20 mouse cellular contexts compared by ENCODE assay signal in genomic region chr11:16611741-16612140, GRCm38 (mm10).
A peak's percentile ranks its signal among the peaks of the same experiment; 100 is the strongest.
DNase-seq lines count a peak whose midpoint lies in the region; ATAC-seq lines count a peak whose summit lies in the region.
"Had no signal": no experiment of that assay in that cellular context is flagged by ENCODE, and none has a peak within 500 bp of the region (broad histone marks: within the 10 kb centered on the region; RNA-seq: fewer than 3 reads in every experiment).

No protein-coding gene starts in this region.

- 38% methylated on average over 2 of the region's 2 CpGs for WGBS in embryonic facial prominence, embryonic 12.5 days
- 57% methylated on average over 2 of the region's 2 CpGs for WGBS in embryonic facial prominence, embryonic 10.5 days
- WGBS in embryonic facial prominence, embryonic 14.5 days = 29% methylated on average over 2 of the region's 2 CpGs
- WGBS in limb, embryonic 13.5 days = 54% methylated on average over 2 of the region's 2 CpGs

- H3K27ac ChIP-seq in embryonic facial prominence, embryonic 12.5 days = 0 out of 2 replicates have a peak overlapping the region, but pooled peaks have one; percentile 31
- H3K27ac ChIP-seq in embryonic facial prominence, embryonic 10.5 days (replicated peaks) = no peak overlapping the region
- H3K27ac ChIP-seq in embryonic facial prominence, embryonic 14.5 days (replicated peaks; ENCODE audit: low read depth, low read length) = 0 out of 2 replicates have a peak overlapping the region, but pooled peaks have one; percentile 46
- peak overlapping the region; percentile 44; the same call in 1 of the 2 replicates for H3K27ac ChIP-seq in limb, embryonic 13.5 days
- H3K27ac ChIP-seq: forebrain, embryonic 13.5 days; heart, adult 2 months; heart, embryonic 15.5 days; hindbrain, embryonic 13.5 days; hindbrain, postnatal 0 days had no signal

- DNase-seq in embryonic facial prominence, embryonic 10.5 days (ENCODE audit: low spot score) = no peak
- peak; percentile 70 for DNase-seq in embryonic facial prominence, embryonic 14.5 days (ENCODE audit: low spot score)
- DNase-seq in adrenal gland, postnatal 25 days = no peak
- no peak for DNase-seq in kidney, postnatal 36 days
- no peak for DNase-seq in left cerebral cortex, adult 18-20 months (ENCODE audit: low spot score in 2 of 2)
- DNase-seq: adrenal gland, adult 8-10 months; cerebellum, adult 11-12 months; cerebellum, adult 9-10 months; cerebellum, postnatal 25 days; forebrain, postnatal 0 days; gastrocnemius, postnatal 14 days; heart, adult 2 months; heart, postnatal 14 days had no signal

- ATAC-seq in embryonic facial prominence, embryonic 12.5 days (ENCODE audit: insufficient number of reproducible peaks, insufficient read depth, low FRiP score, low TSS enrichment) = no peak
- no peak for ATAC-seq in embryonic facial prominence, embryonic 14.5 days (ENCODE audit: low read depth)
- ATAC-seq in limb, embryonic 13.5 days (ENCODE audit: low FRiP score, low read depth) = 0 out of 2 replicates have a peak, but pooled peaks have one; percentile 33
- ATAC-seq: forebrain, embryonic 13.5 days; forebrain, postnatal 0 days; hindbrain, postnatal 0 days had no signal

- H3K36me3 ChIP-seq in embryonic facial prominence, embryonic 12.5 days = no peaks in the 10 kb centered on the region
- no peaks in the 10 kb centered on the region for H3K36me3 ChIP-seq in embryonic facial prominence, embryonic 10.5 days (replicated peaks)
- no peaks in the 10 kb centered on the region for H3K36me3 ChIP-seq in embryonic facial prominence, embryonic 14.5 days (ENCODE audit: control insufficient read depth, insufficient read depth, low read length)
- no peaks in the 10 kb centered on the region for H3K36me3 ChIP-seq in limb, embryonic 13.5 days
- H3K36me3 ChIP-seq: heart, embryonic 15.5 days; hindbrain, embryonic 13.5 days had no signal

- no peak overlapping the region for H3K4me2 ChIP-seq in embryonic facial prominence, embryonic 12.5 days (replicated peaks)
- H3K4me2 ChIP-seq in embryonic facial prominence, embryonic 14.5 days (ENCODE audit: low read depth, low read length) = no peak overlapping the region
- H3K4me2 ChIP-seq in limb, embryonic 13.5 days (replicated peaks) = no peak overlapping the region
- H3K4me2 ChIP-seq: forebrain, embryonic 13.5 days; heart, embryonic 11.5 days; heart, embryonic 15.5 days; hindbrain, embryonic 13.5 days had no signal

- H3K4me3 ChIP-seq in embryonic facial prominence, embryonic 12.5 days = no peak overlapping the region
- H3K4me3 ChIP-seq in embryonic facial prominence, embryonic 10.5 days = no peak overlapping the region
- no peak overlapping the region for H3K4me3 ChIP-seq in embryonic facial prominence, embryonic 14.5 days (ENCODE audit: low read depth, low read length)
- no peak overlapping the region for H3K4me3 ChIP-seq in limb, embryonic 13.5 days
- H3K4me3 ChIP-seq: forebrain, embryonic 13.5 days; heart, adult 2 months; heart, embryonic 15.5 days; hindbrain, embryonic 13.5 days had no signal

- no peak overlapping the region for H3K9ac ChIP-seq in embryonic facial prominence, embryonic 12.5 days
- no peak overlapping the region for H3K9ac ChIP-seq in embryonic facial prominence, embryonic 14.5 days (ENCODE audit: low read depth, low read length)
- no peak overlapping the region for H3K9ac ChIP-seq in limb, embryonic 13.5 days
- H3K9ac ChIP-seq: forebrain, embryonic 13.5 days; forebrain, postnatal 0 days; heart, embryonic 15.5 days; hindbrain, embryonic 13.5 days had no signal

- H3K9me3 ChIP-seq in embryonic facial prominence, embryonic 12.5 days = no peaks in the 10 kb centered on the region
- no peaks in the 10 kb centered on the region for H3K9me3 ChIP-seq in embryonic facial prominence, embryonic 10.5 days
- H3K9me3 ChIP-seq in embryonic facial prominence, embryonic 14.5 days (ENCODE audit: control insufficient read depth, low read length) = no peaks in the 10 kb centered on the region
- no peaks in the 10 kb centered on the region for H3K9me3 ChIP-seq in limb, embryonic 13.5 days
- H3K9me3 ChIP-seq: forebrain, embryonic 13.5 days; heart, embryonic 15.5 days; hindbrain, embryonic 13.5 days had no signal

- no peaks in the 10 kb centered on the region for H3K27me3 ChIP-seq in embryonic facial prominence, embryonic 12.5 days
- no peaks in the 10 kb centered on the region for H3K27me3 ChIP-seq in embryonic facial prominence, embryonic 10.5 days (replicated peaks; ENCODE audit: low read depth, poor library complexity, severe bottlenecking)
- H3K27me3 ChIP-seq in embryonic facial prominence, embryonic 14.5 days (replicated peaks; ENCODE audit: control insufficient read depth, insufficient read depth, low read length) = no peaks in the 10 kb centered on the region
- H3K27me3 ChIP-seq in limb, embryonic 13.5 days = no peaks in the 10 kb centered on the region
- H3K27me3 ChIP-seq: forebrain, embryonic 13.5 days; heart, embryonic 15.5 days; hindbrain, embryonic 13.5 days had no signal

- no peaks in the 10 kb centered on the region for H3K4me1 ChIP-seq in embryonic facial prominence, embryonic 12.5 days
- H3K4me1 ChIP-seq in embryonic facial prominence, embryonic 10.5 days = 0 out of 2 replicates have a peak, but pooled peaks cover 4% of the 10 kb centered on the region
- H3K4me1 ChIP-seq in embryonic facial prominence, embryonic 14.5 days (ENCODE audit: control insufficient read depth, insufficient read depth, low read length) = peaks cover 5% of the 10 kb centered on the region; the same call in 1 of the 2 replicates
- H3K4me1 ChIP-seq in limb, embryonic 13.5 days = peaks cover 22% of the 10 kb centered on the region
- H3K4me1 ChIP-seq: forebrain, embryonic 13.5 days; heart, embryonic 15.5 days; hindbrain, embryonic 13.5 days had no signal
